Mouse (Mus musculus) small intestine, adult 2 months (tissue): ENCODE data around the gene Gm20388. TPM values are rescaled to one million over a fixed set of nuclear protein-coding genes. Genes with fewer than 3 reads are reported as not detected.

ENCODE experiments used
- H3K27ac ChIP-seq: fragments of 200-500 bp; 2 replicates; pipeline ENCODE4 v1.5.1; 2012; ENCODE audit warnings: low read depth, low read length, control low read depth, inconsistent platforms; ENCODE audit not compliant: insufficient read depth
- H3K27me3 ChIP-seq: fragments of 200-500 bp; 2 replicates; pipeline ENCODE4 v1.6.1; 2012; ENCODE audit warnings: mild to moderate bottlenecking, moderate library complexity, low read length, inconsistent platforms; ENCODE audit not compliant: control insufficient read depth, insufficient read depth
- H3K36me3 ChIP-seq: fragments of 200-500 bp; 2 replicates; pipeline ENCODE4 v1.6.1; 2012; ENCODE audit warnings: mild to moderate bottlenecking, low read length, control low read depth, inconsistent platforms; ENCODE audit not compliant: control insufficient read depth, insufficient read depth
- H3K4me1 ChIP-seq: fragments of 200-500 bp; 2 replicates; pipeline ENCODE4 v1.6.1; 2012; ENCODE audit warnings: low read length, inconsistent platforms, mixed read lengths; ENCODE audit not compliant: control insufficient read depth, insufficient read depth, insufficient read length
- H3K4me3 ChIP-seq: fragments of 200-500 bp; 2 replicates; pipeline ENCODE4 v1.5.1; 2012; ENCODE audit warnings: low read depth, mild to moderate bottlenecking, control low read depth, inconsistent platforms, low read length, moderate library complexity
- CTCF ChIP-seq: fragments of 200-500 bp; IDR thresholded peaks from 2 replicates; pipeline ENCODE4 v1.5.1; 2012; ENCODE audit warnings: low read depth, mild to moderate bottlenecking, control low read depth, inconsistent platforms, low read length, moderate library complexity, mixed read lengths; ENCODE audit not compliant: insufficient replicate concordance, insufficient read length; ENCODE audit errors: extremely low read depth
- POLR2A ChIP-seq: fragments of 200-500 bp; IDR thresholded peaks from 2 replicates; pipeline ENCODE4 v1.6.1; 2012; ENCODE audit warnings: low read depth, mild to moderate bottlenecking, control low read depth, inconsistent platforms, low read length, moderate library complexity
- WGBS: fragments of 180-500 bp; shearing (Covaris S2); methylation state at CpG from one replicate; pipeline ENCODE4 v1.1.7; 2018; 5-methylcytosine and 5-hydroxymethylcytosine counted together
- polyA plus RNA-seq: library from polyadenylated mRNA; depleted of rRNA; stranded (reverse); fragments of >200 nt; gene quantifications from 2 replicates; pipeline ENCODE4 v1.2.3, GENCODE M21; 2012

Gene Gm20388
- polyA plus RNA-seq, 1 experiment = 37.3 TPM

GRCm38 (mm10) chr8:122099711-122100220, 2189.1 kb downstream of the Gm20388 start:
- TF ChIP-seq POLR2A (no peak), CTCF (no peak)
- no peak overlapping the region for H3K4me3 ChIP-seq
- H3K27ac ChIP-seq = no peak overlapping the region
- H3K4me1 ChIP-seq = no peaks in the 10 kb centered on the region
- WGBS = 74% methylated on average over 7 of the region's 7 CpGs
- H3K27me3 ChIP-seq = no peaks in the 10 kb centered on the region
- no peaks in the 10 kb centered on the region for H3K36me3 ChIP-seq

- Histone ChIP-seq H3K4me1 (no peaks in the 10 kb centered on the region), H3K4me3 (no peak overlapping the region), H3K27me3 (no peaks in the 10 kb centered on the region), H3K36me3 (no peaks in the 10 kb centered on the region), H3K27ac (no peak overlapping the region)
- TF ChIP-seq CTCF (no peak), POLR2A (no peak)
- WGBS = 72% methylated on average over 5 of the region's 5 CpGs
Observed at GRCm38 (mm10) chr8:122101816-122102215, 2191.2 kb downstream of the Gm20388 start.

DNA sequence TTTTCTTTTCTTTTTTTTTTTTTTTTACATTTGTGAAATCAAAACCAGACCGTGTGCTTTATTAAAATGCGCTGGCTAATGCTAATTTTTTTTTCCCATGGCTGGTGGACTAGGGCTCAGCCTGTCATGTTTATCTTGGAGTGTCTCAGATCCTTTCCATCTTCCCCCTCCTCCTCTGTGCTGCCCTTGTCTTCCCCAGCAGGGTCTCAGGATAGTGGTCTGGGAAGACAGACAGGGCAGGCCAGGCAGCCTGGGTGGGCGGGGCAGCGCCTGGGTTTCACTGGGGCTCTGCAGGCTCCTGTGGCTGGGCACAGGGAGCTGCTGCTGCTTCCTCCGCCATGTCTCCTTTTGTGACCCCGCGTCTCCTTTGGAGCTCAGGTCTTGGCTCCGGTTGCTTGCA, 2191.6 kb downstream of the Gm20388 start:
- H3K36me3 ChIP-seq = no peaks in the 10 kb centered on the region
- no peak for TF ChIP-seq CTCF
- no peak for TF ChIP-seq POLR2A
- H3K27me3 ChIP-seq = no peaks in the 10 kb centered on the region
- no peak overlapping the region for H3K4me3 ChIP-seq
- WGBS = 64% methylated on average over 8 of the region's 8 CpGs
- no peaks in the 10 kb centered on the region for H3K4me1 ChIP-seq
- H3K27ac ChIP-seq = no peak overlapping the region

- Histone ChIP-seq H3K36me3 (no peaks in the 10 kb centered on the region), H3K27me3 (no peaks in the 10 kb centered on the region), H3K4me1 (no peaks in the 10 kb centered on the region), H3K4me3 (no peak overlapping the region), H3K27ac (no peak overlapping the region)
- TF ChIP-seq CTCF (no peak), POLR2A (no peak)
- WGBS = 71% methylated on average over 9 of the region's 9 CpGs
Observed at GRCm38 (mm10) chr8:122103241-122103640, 2192.6 kb downstream of the Gm20388 start.

GRCm38 (mm10) chr8:122104658-122105057, 2194.0 kb downstream of the Gm20388 start:
- Histone ChIP-seq H3K27ac (no peak overlapping the region), H3K4me3 (no peak overlapping the region), H3K36me3 (no peaks in the 10 kb centered on the region), H3K27me3 (no peaks in the 10 kb centered on the region), H3K4me1 (no peaks in the 10 kb centered on the region)
- WGBS = 75% methylated on average over 4 of the region's 4 CpGs
- TF ChIP-seq CTCF (no peak), POLR2A (no peak)

- H3K27ac ChIP-seq = no peak overlapping the region
- TF ChIP-seq CTCF (no peak), POLR2A (no peak)
- H3K4me3 ChIP-seq = no peak overlapping the region
- H3K36me3 ChIP-seq = no peaks in the 10 kb centered on the region
- no peaks in the 10 kb centered on the region for H3K27me3 ChIP-seq
- no peaks in the 10 kb centered on the region for H3K4me1 ChIP-seq
- WGBS = 37% methylated on average over 9 of the region's 9 CpGs
Observed at GRCm38 (mm10) chr8:122106270-122106669, 2195.6 kb downstream of the Gm20388 start.

GRCm38 (mm10) chr8:122110240-122110866, 2199.7 kb downstream of the Gm20388 start:
- H3K36me3 ChIP-seq = no peaks in the 10 kb centered on the region
- H3K27ac ChIP-seq = 0 out of 2 replicates have a peak overlapping the region, but pooled peaks have one; percentile 21
- no peak overlapping the region for H3K4me3 ChIP-seq
- no peak for TF ChIP-seq CTCF
- TF ChIP-seq POLR2A = no peak
- 51% methylated on average over 20 of the region's 20 CpGs for WGBS
- peaks cover 2% of the 10 kb centered on the region; the same call in 1 of the 2 replicates for H3K4me1 ChIP-seq
- H3K27me3 ChIP-seq = no peaks in the 10 kb centered on the region
